Comparison of ENCODE assay signal across 31 mouse cellular contexts in genomic region chr12:111356216-111356615, GRCm38 (mm10). TPM values are rescaled to one million over a fixed set of nuclear protein-coding genes. Genes with fewer than 3 reads are reported as not detected.
A peak's percentile ranks its signal among the peaks of the same experiment; 100 is the strongest.
DNase-seq lines count a peak whose midpoint lies in the region; ATAC-seq lines count a peak whose summit lies in the region.
"Had no signal": no experiment of that assay in that cellular context is flagged by ENCODE, and none has a peak within 500 bp of the region (broad histone marks: within the 10 kb centered on the region; RNA-seq: fewer than 3 reads in every experiment).

No protein-coding gene starts in this region.

- H3K36me3 ChIP-seq in kidney, embryonic 16.5 days (ENCODE audit: insufficient read depth, low read length) = no peaks in the 10 kb centered on the region
- H3K36me3 ChIP-seq: forebrain, embryonic 12.5 days; G1E; intestine, embryonic 15.5 days; liver, embryonic 12.5 days had no signal

- H3K27me3 ChIP-seq in kidney, embryonic 16.5 days (ENCODE audit: insufficient read depth, low read length) = no peaks in the 10 kb centered on the region
- H3K27me3 ChIP-seq: CH12.LX; embryonic facial prominence, embryonic 13.5 days; forebrain, embryonic 12.5 days; intestine, embryonic 15.5 days; liver, embryonic 12.5 days had no signal

- H3K9ac ChIP-seq in kidney, embryonic 16.5 days (replicated peaks; ENCODE audit: low read length) = no peak overlapping the region
- H3K9ac ChIP-seq: embryonic facial prominence, embryonic 13.5 days; forebrain, embryonic 12.5 days; intestine, embryonic 15.5 days; limb, embryonic 13.5 days; liver, embryonic 12.5 days had no signal

- H3K27ac ChIP-seq in kidney, embryonic 16.5 days (ENCODE audit: low read length) = no peak overlapping the region
- H3K27ac ChIP-seq: embryonic facial prominence, embryonic 13.5 days; forebrain, embryonic 12.5 days; intestine, embryonic 15.5 days; kidney, postnatal 0 days; limb, embryonic 13.5 days; liver, embryonic 12.5 days; midbrain, embryonic 10.5 days had no signal

- WGBS in kidney, embryonic 16.5 days = 77% methylated on average over 8 of the region's 8 CpGs

- no peak overlapping the region for H3K4me2 ChIP-seq in kidney, embryonic 16.5 days (replicated peaks; ENCODE audit: low read depth, low read length)
- H3K4me2 ChIP-seq: embryonic facial prominence, embryonic 13.5 days; forebrain, embryonic 12.5 days; heart, embryonic 11.5 days; intestine, embryonic 15.5 days; limb, embryonic 13.5 days; liver, embryonic 12.5 days had no signal

- no peak for ATAC-seq in cerebellum, adult (ENCODE audit: insufficient number of reproducible peaks, low FRiP score, low TSS enrichment)
- ATAC-seq in kidney, embryonic 16.5 days (ENCODE audit: low FRiP score, low TSS enrichment) = no peak
- ATAC-seq: hindbrain, embryonic 16.5 days; intestine, embryonic 15.5 days; liver, embryonic 12.5 days had no signal

- no peaks in the 10 kb centered on the region for H3K9me3 ChIP-seq in kidney, embryonic 16.5 days (ENCODE audit: low read length)
- H3K9me3 ChIP-seq: embryonic facial prominence, embryonic 13.5 days; forebrain, embryonic 12.5 days; G1E; intestine, embryonic 15.5 days; limb, embryonic 13.5 days; liver, embryonic 12.5 days; midbrain, embryonic 10.5 days had no signal

- DNase-seq in cerebellum, adult 11 months = peak; percentile 41
- peak; percentile 56 for DNase-seq in kidney, postnatal 10 days
- peak; percentile 8 for DNase-seq in MN1 (ENCODE audit: low spot score)
- DNase-seq in cerebellum, adult 9-11 months = peak; percentile 63
- DNase-seq in heart, adult 8-10 months (ENCODE audit: low spot score) = no peak
- DNase-seq: B cell, adult 2 months; embryo, embryonic 11 days; layer of hippocampus, postnatal 36 days; lung, adult 18-20 months; lung, postnatal 10 days; thymus, adult 18-20 months; thymus, postnatal 36 days had no signal

- H3K4me1 ChIP-seq in kidney, embryonic 16.5 days (ENCODE audit: insufficient read depth, low read length) = peaks cover 52% of the 10 kb centered on the region

- no peak overlapping the region for H3K4me3 ChIP-seq in kidney, embryonic 16.5 days (ENCODE audit: low read length)
- H3K4me3 ChIP-seq: embryonic facial prominence, embryonic 13.5 days; erythroblast, embryonic 14.5 days; forebrain, embryonic 12.5 days; intestine, embryonic 15.5 days; limb, embryonic 13.5 days; liver, embryonic 12.5 days; midbrain, embryonic 10.5 days had no signal

RNA-seq across cellular contexts. Expression of gene Cdc42bpb, which starts 21.3 kb away (rescaled TPM):
- 40.6 and 45.2 TPM in 2 replicates for polyA plus RNA-seq in kidney, embryonic 16.5 days (2015; fragmentation: Nextera tagmentation; extraction: Ambion mirVana)
- total RNA-seq in heart, adult 8-10 months (2022) = 10 to 100 TPM; 45.5 to 59.7 (median 53.9) TPM
- total RNA-seq: G1E had no signal
- polyA plus RNA-seq: G1E had no signal

RNA-seq across cellular contexts. Expression of gene Lbhd2, which starts 50.4 kb away (rescaled TPM):
- 4.6 and 5.5 TPM in 2 replicates for polyA plus RNA-seq in kidney, embryonic 16.5 days (2015; fragmentation: Nextera tagmentation; extraction: Ambion mirVana)
- total RNA-seq in heart, adult 8-10 months (2022) = not detected
- total RNA-seq: CH12.LX; G1E; gastrocnemius, adult 8-10 months; granulocyte monocyte progenitor cell, adult 5-6 weeks; hematopoietic stem cell, adult 5-6 weeks had no signal
- polyA plus RNA-seq: erythroblast, embryonic 14.5 days; G1E; heart, postnatal 0 days; liver, embryonic 12.5 days; midbrain, embryonic 10.5 days; small intestine, adult 2 months had no signal
